Mouse (Mus musculus) liver, adult 2 months (tissue): ENCODE measurements around the gene Wnt9a.

Experiments used
- CTCF ChIP-seq: fragments of 200-500 bp; IDR thresholded peaks from 2 replicates; pipeline ENCODE4 v1.5.1; 2011; ENCODE audit warnings: low read depth, low read length, control low read depth
- POLR2A ChIP-seq: fragments of 200-500 bp; IDR thresholded peaks from 2 replicates; pipeline ENCODE4 v1.6.1; 2011; ENCODE audit warnings: low read length, control low read depth; ENCODE audit not compliant: insufficient read depth; ENCODE audit errors: extremely low read depth

GRCm38 (mm10) chr11:59305821-59306215 lies 910 bp upstream of the Wnt9a start:
- TF ChIP-seq POLR2A (no peak), CTCF (no peak)
